In genomic region chr19:36348801-36349486, GRCm38 (mm10) we compare ENCODE assay signal across 8 mouse cellular contexts. TPM values are rescaled to one million over a fixed set of nuclear protein-coding genes. Genes with fewer than 3 reads are reported as not detected.
DNase-seq lines count a peak whose midpoint lies in the region; ATAC-seq lines count a peak whose summit lies in the region.

No protein-coding gene starts in this region.

- peak; percentile 62 for DNase-seq in adipocyte (ENCODE audit: low spot score)
- DNase-seq in gastrocnemius, postnatal 14 days, result peak; percentile 55
- DNase-seq in left cerebral cortex, adult 9 months (ENCODE audit: low spot score in 2 of 2), result peak; percentile 27 to 62
- peak; percentile 74 to 80 for DNase-seq in right cerebral cortex, adult 2 months (ENCODE audit: low spot score in 2 of 2)
- peak; percentile 68 for DNase-seq in urinary bladder, postnatal 14 days (ENCODE audit: low spot score)

- peak; percentile 64 for ATAC-seq in common myeloid progenitor, adult 5-6 weeks (replicated peaks; ENCODE audit: low read depth, poor library complexity, severe bottlenecking)
- ATAC-seq in inflammation-experienced regulatory T-cells, adult 6 months, result peak; percentile 53
- peak; percentile 76 for ATAC-seq in megakaryocyte, adult 5-6 weeks (ENCODE audit: poor library complexity, severe bottlenecking)

- intact Hi-C loops in gastrocnemius, postnatal 14 days (cut with DNase I; ENCODE audit: low total_unique reads), result loop anchor here (10.0 kb wide), 1 partner anchor 164 kb away; no protein-coding TSS in a partner anchor

RNA-seq across cellular contexts. Expression of gene Pcgf5, which starts 0.8 kb away (rescaled TPM):
- total RNA-seq in common myeloid progenitor, adult 5-6 weeks (2017), result 61.3 and 80.9 TPM in 2 replicates
- total RNA-seq in gastrocnemius, postnatal 14 days (2021), result 10 to 100 TPM; 14.9 to 16.5 TPM
- 10 to 100 TPM; 26.3 to 55.8 (median 46.6) TPM for polyA plus RNA-seq in inflammation-experienced regulatory T-cells, adult 6 months (2017; shearing (Covaris generic))
- total RNA-seq in megakaryocyte, adult 5-6 weeks (2015), result 37.5 and 41.4 TPM in 2 replicates
- total RNA-seq in megakaryocyte, adult 5-6 weeks (2017), result 36.8 and 40.8 TPM in 2 replicates

Comparison
In these comparisons a context has a peak if more than half of its experiments do, and no peak if none do; other contexts are left out.
1. Peak in every context shown above with its lines: DNase-seq and ATAC-seq.